Mouse (Mus musculus) retina, adult 2 months (tissue): ENCODE measurements around the gene Sc5d.
A peak's percentile ranks its signal among the peaks of the same experiment; 100 is the strongest.

Source experiments
- DNase-seq: peaks from one replicate; pipeline ENCODE4 v3.0.0-alpha.2; 2012; ENCODE audit warnings: low read depth, low spot score

Sc5d gene

DNA sequence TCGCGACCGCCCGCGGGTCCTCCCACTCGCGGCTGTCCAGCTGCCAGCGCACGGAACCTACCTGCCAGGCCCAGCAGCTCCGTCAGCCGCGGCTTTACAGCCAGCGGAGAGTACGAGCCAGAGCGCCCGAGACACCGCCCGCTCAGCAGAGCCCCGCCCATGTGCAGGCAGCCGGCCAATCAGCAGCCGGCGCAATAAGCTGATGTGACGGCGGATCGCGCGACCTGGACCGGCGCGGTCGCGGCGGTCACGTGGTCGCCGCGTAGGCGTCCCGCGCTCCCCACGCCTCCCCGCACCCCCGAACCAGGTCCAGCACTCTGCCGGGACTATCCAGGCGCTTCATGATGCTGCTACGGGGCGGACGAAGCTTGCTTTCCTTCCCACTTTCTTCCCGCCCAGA is at the start of gene Sc5d:
TSS of gene Sc5d (minus strand) at position 112 of the 400 bp plus-strand sequence.
- peak; percentile 86 for DNase-seq

DNA sequence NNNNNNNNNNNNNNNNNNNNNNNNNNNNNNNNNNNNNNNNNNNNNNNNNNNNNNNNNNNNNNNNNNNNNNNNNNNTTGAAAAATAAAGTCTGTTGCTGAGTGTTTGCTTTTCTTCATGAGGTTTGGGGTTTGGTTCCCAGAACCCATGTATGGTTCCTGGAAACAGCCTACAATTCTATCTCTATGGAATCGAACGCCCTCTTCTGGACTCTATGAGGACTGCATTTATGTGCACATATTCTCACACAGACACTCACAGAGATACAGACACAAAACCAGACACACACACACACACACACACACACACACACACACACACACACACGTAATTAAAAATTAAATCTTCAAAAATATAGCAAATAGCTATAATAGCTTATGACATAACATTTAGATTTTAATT is 47.3 kb upstream of the Sc5d start:
- DNase-seq = no peak

DNA sequence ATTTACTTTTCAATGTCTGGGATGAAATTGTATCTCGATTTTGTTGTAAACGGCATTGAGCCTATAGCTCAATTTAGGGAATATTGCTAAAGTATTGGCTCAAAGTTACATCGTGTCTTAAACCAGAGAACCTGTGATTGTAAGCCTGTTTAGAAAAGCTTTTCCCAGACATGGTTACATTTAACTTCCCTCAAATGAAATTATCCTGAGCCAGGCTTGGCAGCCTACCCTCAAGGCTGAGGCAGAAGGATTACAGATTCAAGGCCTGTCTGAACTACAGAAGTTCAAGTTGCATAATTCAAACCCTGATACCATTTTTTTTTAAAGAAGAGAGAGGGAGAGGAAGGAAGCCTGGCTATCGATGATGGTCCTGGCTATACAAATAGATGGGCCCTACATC is 39.8 kb upstream of the Sc5d start:
- DNase-seq = no peak

DNA sequence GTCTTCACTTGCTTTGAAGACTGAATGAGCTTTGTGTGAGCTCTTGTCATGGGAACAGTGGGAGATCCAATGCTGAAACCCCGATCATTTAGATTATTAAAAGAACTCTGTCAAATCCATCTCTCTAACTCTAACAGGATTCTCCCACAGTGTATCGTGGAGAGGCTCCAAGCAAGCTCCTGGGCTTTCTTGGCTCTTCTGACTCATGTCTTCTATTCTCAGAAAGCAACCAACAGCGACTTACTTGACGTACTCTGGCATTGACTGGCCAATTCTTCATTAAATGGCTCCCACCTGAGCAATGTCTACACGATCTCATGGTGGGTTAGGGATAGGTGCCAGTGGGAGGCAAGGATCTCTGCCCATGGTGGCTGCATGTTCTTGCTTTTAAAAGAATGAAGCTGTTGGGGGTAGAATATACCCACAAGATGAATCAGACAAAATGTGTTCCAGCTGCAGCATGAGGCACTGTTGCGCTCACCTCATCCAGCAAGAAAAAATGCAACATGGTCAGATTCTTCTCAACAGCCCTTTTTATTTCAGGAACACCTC is 37.1 kb upstream of the Sc5d start:
- no peak for DNase-seq

DNA sequence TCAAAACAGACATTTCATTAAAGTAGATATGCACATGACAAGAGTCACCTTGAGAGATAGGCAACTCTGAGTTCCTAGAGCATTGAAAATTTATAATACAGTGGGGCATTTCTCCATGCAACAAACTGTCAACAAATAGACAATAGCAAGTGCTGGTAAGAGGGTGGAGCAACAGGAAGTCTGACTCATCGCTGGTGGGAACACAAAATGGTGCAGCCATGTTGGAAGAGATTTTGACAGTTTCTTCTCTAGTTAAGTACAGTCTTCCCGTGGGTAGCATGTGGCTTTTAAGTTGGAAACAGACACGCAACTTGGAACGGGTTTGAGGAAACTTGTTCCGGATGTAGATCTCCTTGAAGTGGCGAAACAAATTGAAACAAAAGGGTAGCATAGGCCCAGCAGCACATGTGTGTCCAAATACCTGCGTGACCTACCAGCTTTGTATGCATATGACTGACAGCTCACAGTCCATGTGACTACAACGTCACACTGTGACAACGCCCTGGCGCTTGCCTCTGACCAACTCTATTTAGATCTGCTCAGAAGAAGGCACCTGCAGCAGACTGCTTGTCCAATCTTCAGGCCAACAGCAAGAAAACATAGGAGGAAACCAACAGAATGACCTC is 32.4 kb upstream of the Sc5d start:
- no peak for DNase-seq

DNA sequence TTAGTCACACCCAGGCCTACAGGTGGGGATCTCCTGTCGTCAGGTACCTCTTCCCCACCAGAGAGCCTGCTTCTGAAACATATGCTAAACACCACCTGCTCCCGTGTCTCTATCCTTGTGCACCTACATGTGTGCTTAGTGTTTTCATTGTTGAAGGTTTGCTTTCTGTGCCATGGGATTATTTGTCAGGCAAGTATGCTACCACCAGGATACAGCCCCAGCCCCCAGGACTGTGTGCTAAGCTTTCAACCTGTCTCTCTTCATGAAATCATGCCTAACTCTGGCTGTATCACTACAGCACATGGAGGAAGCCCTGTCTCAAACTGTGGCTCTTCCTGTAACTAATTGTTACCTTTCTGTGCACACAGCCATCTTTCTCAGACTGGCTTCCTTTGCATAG is 30.1 kb upstream of the Sc5d start:
- no peak for DNase-seq

DNA sequence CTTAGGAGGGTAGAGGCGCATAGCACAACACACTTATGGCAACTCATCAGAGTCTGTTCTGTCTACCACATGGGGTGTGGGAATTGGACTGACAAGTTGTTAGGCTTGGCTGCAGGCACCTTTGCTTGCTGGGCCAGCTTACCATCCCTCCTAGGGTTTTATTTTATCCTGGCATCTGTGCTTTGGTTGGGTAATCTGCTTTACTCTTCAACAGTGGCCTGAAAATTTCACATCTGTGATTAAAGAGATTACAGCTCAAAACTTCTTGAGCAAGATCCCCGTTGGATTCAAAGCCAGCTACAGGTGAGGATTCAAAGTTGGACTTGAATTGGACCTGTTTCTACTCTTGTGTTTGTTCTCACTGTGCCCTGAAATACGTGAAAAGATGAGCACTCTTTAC is 29.5 kb upstream of the Sc5d start:
- no peak for DNase-seq

DNA sequence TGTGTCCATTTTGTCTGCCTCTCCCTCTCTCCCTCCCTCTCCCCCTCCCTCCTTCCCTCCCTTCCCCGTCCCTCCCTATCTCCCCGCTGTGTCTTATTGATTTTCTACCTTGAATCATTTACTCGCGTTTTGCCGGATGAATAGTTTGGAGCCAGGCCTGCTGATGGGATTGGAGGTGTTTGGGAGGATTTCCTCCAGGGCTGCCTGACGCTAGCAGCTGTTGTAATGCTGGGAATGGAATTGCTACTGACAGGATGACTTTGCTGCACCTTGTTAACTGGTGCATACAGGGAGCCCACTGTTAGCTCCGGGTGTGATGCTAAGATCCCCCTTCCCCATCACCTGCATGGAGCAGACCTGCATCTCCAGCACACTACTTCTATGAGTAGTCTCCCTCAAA is 29.0 kb upstream of the Sc5d start:
- DNase-seq = no peak

DNA sequence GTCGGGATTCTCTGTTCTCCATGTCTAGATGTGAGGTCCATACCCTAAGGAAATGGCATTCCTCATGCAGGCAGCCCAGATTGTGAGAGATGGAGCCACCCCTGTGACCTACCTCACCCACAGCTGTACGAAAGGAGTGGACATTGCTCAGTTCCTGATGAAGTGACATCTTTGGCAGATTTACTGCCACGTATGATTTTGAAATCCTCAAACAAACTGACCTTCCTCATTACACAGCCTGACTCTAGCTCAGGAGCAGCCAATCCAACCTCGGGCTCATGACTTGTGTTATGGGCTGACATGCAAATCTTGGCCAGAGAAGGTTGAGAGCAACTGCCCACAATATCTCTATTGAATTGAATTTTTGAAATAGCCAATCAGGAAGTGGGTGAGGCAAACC is 15.6 kb upstream of the Sc5d start:
- no peak for DNase-seq

DNA sequence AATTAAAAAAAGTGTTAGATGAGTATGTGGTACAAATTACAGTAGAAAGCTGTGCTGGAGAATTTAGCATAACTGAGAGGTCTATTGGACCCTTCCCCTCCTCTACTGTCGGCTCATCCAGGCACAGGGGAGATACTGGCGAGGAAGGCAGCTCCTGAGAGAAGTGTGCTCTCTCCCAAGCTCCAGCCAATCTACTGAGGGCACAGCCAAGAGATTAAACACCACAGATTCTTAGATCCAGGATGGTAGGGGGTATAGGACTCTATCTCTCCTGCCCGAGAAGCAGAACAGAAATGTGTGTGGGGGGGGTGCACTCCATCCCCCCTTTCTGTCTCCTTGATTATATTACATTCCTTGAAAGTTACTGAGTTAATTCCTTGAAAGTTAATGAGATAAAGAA is 14.0 kb upstream of the Sc5d start:
- DNase-seq = no peak

DNA sequence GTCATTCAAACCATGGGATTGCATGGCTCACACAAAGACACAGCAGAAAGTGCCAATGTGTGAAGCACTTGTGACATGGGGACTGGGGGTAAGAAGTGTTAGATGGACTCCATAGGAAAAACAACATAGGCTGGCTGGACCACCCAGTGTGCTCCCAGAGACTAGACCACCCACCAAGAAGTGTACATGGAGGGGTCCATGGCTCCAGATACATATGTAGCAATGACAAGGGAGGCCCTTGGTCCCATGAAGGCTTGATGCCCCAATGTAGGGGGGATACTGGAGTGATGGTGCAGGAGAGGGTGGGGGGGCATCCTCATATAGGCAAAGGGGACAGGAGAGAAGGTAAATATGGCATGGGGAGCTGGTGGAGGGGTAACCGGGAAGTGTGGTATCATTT is 13.6 kb upstream of the Sc5d start:
- DNase-seq = no peak

DNA sequence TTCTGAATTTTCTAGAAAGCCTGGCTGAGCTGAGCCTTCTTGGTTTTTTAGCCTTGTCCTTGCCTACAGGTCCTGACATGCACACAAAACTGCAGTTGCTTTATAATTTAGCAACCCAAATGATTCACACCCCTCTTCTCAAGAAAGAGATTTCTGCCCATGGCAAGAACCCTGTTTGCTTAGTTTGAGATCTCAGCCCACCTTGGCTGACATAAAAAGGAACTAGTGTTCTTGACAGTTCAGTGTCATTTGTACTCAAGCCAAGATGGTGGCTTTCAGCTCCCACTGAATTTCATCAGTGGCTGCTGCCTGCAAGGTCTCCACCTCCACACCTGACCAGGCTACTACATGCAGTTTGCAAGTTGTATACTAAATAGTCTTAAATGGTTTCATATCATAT is 13.1 kb upstream of the Sc5d start:
- no peak for DNase-seq

DNA sequence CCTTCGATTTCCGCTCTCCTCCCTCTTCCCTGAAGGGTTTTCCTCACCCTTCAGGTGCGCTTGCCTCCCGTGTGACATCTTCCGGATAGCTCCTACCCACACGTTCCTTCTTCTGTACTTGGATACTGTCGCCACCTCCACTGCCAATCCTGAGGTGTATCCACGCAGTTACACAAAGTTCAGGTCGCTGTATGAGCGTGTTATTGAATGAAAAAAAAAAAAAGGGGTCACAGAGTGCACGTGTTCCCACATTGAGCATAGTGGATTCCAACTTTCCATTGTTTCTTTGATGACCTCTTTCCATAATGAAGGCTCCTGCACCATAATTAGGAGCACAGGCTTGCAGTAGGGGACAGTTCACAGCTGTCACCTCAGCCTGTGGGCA is 11.7 kb upstream of the Sc5d start:
- DNase-seq = no peak

DNA sequence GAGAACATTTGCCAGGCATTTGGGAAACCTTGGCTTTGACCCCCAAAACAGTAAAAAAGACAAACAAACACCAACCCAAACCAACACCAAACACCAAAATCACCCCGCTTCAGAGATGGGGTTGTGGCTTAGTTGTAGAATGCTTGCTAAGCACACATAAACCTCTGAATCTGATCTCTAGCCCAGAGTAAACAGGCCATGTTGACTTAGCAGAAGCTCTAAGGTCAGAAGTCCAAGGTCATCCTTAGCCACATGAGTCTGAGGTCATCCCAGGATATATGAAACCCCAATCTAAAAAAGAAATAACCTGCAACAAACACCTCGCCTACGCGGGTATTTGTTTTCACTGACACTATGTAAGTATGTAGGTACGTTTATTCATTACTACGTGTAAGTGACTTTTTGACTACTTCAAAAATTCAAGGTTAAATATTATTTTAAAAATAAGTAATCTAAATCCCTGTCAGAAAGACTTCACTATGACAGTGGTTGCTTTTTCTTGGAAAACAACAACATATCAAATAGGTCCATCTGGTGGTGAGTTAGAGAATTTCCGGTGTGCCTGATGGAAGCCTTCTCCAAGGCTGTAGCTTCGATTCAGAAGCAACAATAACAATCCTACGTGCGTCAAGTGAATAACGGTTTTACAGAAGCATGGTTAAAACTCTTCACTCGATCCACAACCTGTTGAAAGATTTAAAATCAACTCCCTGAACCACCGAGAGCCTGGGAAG is 11.1 kb upstream of the Sc5d start:
- no peak for DNase-seq

DNA sequence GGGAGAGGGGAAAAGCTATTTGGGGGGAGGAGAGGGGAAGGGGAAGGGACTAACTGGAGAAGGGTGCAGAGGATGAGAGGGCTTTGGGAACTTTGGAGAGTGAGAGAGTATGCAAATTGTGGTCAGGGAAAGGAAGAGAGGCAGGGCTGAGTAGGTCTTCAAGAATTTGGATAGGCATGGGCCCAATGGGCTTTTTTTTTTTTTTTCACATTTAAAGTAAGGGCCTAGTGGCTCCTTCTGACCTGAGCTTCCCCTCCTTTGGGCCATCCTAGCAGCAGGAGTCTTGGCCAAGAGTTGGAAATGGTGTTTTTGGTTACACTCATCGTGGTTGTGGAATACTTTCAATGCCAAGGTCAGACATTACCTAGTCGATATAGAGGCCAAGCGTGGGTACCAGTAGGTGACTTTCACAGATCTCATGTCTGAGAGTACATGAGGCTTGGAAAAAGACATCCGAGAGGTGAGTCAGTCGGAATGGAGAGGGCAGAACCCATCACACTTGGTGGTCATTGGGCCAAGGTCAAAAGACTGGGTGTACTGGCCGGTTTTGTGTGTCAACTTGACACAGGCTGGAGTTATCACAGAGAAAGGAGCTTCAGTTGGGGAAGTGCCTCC is 9.7 kb upstream of the Sc5d start:
- DNase-seq = no peak

DNA sequence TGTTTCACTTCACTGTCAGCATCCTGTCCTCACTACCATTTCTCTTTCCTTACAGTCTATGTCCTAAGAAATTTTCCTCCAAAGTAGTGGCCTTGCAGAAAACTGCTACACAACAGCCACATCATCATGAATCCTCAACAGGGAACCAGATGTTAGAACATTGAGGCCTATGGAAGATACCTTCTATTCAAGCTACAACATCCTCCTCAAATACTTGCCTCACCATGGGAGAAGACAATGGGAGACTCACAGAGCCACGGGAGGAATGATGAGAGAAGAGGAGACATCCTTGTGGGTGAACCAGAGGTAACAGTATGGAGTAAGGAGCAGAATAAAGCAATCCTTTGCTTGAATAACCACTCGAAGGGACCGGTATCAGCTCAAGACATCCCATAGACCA is 9.1 kb upstream of the Sc5d start:
- DNase-seq = no peak

DNA sequence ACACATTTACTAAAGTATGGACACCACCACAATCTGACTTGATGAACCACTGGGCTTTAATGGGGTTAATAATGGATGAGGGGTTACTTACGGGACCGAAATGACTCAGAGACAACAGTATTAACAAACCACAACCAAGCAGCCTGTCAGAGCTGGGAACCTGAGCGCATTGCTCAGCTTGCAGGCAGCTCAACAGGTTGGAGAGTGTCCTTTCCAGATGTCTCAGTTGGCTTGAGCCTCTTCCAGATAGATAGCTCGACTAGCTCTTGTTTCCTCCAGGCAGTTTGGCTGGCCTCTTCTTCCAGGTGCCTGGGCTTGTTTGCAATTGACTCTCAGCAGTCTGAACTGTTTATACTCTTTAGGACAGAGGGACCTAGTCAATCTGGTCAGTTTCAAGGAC is 8.6 kb upstream of the Sc5d start:
- no peak for DNase-seq

DNA sequence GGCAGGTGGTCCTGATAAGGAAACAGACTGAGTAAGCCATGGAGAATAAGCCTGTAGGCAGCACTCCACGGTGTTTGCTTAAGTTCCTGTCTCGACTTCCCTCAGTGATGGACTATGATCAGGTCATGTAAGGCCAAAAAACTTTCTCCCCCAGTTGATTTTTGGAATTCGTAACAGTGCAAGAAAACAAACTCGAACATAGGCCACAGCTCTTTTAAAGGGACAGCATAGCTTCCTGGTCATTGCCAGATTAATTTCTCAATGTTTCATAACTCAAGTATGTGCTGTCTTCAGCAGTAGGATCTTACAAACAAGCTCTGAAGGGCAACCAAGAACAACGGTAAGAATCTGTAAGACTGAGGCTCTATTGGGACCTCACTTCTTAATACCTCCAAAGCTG is 7.4 kb upstream of the Sc5d start:
- DNase-seq = no peak

DNA sequence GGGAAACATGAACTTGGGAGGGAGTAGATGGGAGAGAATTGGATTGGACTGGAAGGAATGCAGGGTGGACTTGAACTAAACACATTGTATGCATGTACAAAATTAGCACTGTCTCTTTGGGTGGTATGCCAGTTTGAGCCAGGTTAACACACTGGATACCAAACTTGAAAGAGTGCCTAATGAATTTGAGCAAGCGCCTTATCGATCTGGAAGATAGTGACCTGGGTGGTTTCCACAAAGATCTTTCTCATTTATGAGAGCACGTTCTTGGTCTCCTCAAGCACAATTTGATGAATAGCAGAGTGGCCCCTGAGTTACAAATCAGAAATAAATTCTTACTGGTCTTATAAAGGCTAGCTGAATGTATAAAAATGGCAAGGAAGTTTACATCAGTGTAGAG is 6.6 kb upstream of the Sc5d start:
- DNase-seq = no peak

DNA sequence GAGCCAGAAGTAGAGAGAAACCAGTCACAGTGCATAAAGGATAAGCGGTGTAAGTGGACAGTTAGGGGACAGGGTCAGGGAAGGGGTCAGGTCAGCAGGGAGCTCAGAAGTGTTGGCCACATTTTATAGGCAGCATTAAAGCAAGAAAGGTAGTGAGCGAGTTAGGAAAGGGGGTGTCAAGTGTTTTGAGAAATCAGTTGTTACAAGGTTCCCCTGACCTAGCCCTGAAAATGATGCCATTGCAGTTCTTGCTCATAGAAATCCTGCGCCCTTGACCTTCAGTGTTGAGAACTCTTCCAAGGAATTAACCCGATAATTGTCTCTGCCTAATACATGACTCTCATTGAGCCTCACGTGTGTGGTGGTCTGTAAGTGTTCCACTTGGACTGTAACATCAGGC is 6.0 kb upstream of the Sc5d start:
- DNase-seq = no peak

DNA sequence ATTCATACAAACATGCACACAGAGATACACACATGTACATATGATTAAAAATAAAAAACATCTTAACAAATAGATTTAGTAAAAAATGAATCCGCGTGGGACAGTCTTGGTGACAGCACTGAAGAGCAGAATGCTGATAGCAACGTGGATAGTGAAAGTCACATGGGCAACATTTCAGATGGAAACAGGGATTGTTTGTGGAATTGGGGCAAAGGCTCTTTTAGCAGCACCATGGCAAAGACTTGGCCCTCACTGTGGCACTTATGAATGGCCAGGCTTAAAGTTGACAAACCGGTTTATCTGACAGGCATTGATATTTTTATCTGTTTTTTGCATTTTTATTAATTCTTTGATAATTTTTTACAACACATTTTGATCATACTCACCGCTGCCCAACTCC is 4.3 kb upstream of the Sc5d start:
- DNase-seq = no peak

DNA sequence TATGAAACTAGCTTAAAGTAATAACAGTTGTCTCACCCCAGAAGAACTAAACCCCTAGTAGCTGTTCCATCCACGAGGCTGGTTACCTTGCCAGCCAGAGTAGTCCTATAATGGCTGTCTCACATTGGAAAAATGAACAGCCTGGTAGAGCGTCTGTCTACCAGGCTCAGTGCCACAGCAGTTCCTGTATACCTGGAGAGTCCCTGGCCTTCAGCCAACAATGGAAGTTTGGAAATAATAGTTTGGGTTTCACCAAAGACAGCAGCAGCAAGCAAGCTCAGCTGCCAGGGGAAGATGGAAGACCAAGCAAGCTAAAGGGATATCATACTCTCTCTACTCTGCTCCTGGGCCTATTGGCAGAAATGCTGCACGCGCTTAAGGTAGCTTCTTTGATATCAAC is 1.3 kb upstream of the Sc5d start:
- no peak for DNase-seq

DNA sequence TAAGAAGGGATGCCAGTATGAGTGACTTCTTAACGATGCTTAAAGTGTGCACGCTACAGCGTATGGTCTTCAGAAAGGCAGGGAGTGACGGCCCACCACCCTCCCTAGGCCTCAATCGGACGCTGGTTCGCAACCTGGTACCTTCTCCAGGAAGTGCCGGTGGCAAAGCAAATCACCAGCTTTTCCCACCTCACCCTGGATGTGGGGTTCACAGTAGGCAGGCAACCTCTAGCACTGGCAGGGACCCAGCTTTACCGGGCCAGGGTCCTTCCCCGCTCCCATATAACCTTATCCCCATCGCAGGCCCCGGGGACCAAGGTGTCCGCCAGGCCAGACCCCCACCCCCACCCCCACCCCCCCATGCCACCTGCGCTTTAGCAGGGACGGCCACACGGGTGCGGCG is 346 bp downstream of the Sc5d start:
- DNase-seq = no peak
